Mouse (Mus musculus) urinary bladder, postnatal 10 days (tissue): ENCODE results near the gene Mettl15.
"Not testable (repeated sequence)": the region's sequence is repeated elsewhere in the genome, so short reads cannot be mapped to it uniquely, and the experiment has no call there.

Experiments
- DNase-seq: peaks from one replicate; pipeline ENCODE4 v3.0.0; 2022; ENCODE audit warnings: low spot score

Gene Mettl15

GRCm38 (mm10) chr2:109280600-109281340 is at the start of gene Mettl15, which contains the start of gene Kif18a:
Gene Mettl15, minus strand, starts transcription at chr2:109280748.
Gene Kif18a, plus strand, starts transcription at chr2:109280738.
- peak; percentile 80 for DNase-seq

GRCm38 (mm10) chr2:109311369-109311768 is 30.8 kb upstream of the Mettl15 start:
- DNase-seq: no peak

GRCm38 (mm10) chr2:109303638-109304037 is 23.1 kb upstream of the Mettl15 start:
- DNase-seq: no peak

- no peak for DNase-seq
These were observed 21.7 kb upstream of the Mettl15 start for GRCm38 (mm10) chr2:109302234-109302633.

- no peak for DNase-seq
These were observed 17.6 kb upstream of the Mettl15 start for GRCm38 (mm10) chr2:109298160-109298559.

GRCm38 (mm10) chr2:109296264-109296663 is 15.7 kb upstream of the Mettl15 start:
- DNase-seq: no peak

GRCm38 (mm10) chr2:109289327-109289726 is 8.8 kb upstream of the Mettl15 start:
- DNase-seq: no peak

GRCm38 (mm10) chr2:109284121-109284520 is 3.6 kb upstream of the Mettl15 start:
- DNase-seq: no peak

- DNase-seq: no peak
These were observed 768 bp upstream of the Mettl15 start for GRCm38 (mm10) chr2:109281341-109281690.

GRCm38 (mm10) chr2:109280272-109280599 is 312 bp downstream of the Mettl15 start:
- DNase-seq: no peak

- no peak for DNase-seq
These were observed 2.5 kb downstream of the Mettl15 start for GRCm38 (mm10) chr2:109278036-109278435.

GRCm38 (mm10) chr2:109277593-109277992 is 3.0 kb downstream of the Mettl15 start:
- DNase-seq: no peak

GRCm38 (mm10) chr2:109273098-109273497 is 7.5 kb downstream of the Mettl15 start:
- no peak for DNase-seq

GRCm38 (mm10) chr2:109262779-109263178 is 17.8 kb downstream of the Mettl15 start:
- DNase-seq: no peak

- no peak for DNase-seq
These were observed 38.6 kb downstream of the Mettl15 start for GRCm38 (mm10) chr2:109241947-109242346.

- no peak for DNase-seq
These were observed 44.8 kb downstream of the Mettl15 start for GRCm38 (mm10) chr2:109235741-109236140.

GRCm38 (mm10) chr2:109233876-109234275 is 46.7 kb downstream of the Mettl15 start:
- DNase-seq: no peak

- DNase-seq: no peak
These were observed 50.1 kb downstream of the Mettl15 start for GRCm38 (mm10) chr2:109230443-109230842.

- DNase-seq: no peak
These were observed 53.4 kb downstream of the Mettl15 start for GRCm38 (mm10) chr2:109227196-109227595.

GRCm38 (mm10) chr2:109221470-109221869 is 59.1 kb downstream of the Mettl15 start:
- DNase-seq: no peak

GRCm38 (mm10) chr2:109216678-109217077 is 63.9 kb downstream of the Mettl15 start:
- not testable (repeated sequence) for DNase-seq

- DNase-seq: not testable (repeated sequence)
These were observed 69.9 kb downstream of the Mettl15 start for GRCm38 (mm10) chr2:109210641-109211040.

- DNase-seq: no peak
These were observed 72.5 kb downstream of the Mettl15 start for GRCm38 (mm10) chr2:109208032-109208431.

GRCm38 (mm10) chr2:109182993-109183392 is 97.6 kb downstream of the Mettl15 start:
- DNase-seq: no peak
